Mouse (Mus musculus) cerebellum, adult 9-10 months (tissue): Measurements from ENCODE around the gene Sppl3.
A peak's percentile ranks its signal among the peaks of the same experiment; 100 is the strongest.
"Not testable (repeated sequence)": the region's sequence is repeated elsewhere in the genome, so short reads cannot be mapped to it uniquely, and the experiment has no call there.

ENCODE experiments used
- DNase-seq: peaks from one replicate; pipeline ENCODE4 v3.0.0; 2022

Sppl3 gene

DNA sequence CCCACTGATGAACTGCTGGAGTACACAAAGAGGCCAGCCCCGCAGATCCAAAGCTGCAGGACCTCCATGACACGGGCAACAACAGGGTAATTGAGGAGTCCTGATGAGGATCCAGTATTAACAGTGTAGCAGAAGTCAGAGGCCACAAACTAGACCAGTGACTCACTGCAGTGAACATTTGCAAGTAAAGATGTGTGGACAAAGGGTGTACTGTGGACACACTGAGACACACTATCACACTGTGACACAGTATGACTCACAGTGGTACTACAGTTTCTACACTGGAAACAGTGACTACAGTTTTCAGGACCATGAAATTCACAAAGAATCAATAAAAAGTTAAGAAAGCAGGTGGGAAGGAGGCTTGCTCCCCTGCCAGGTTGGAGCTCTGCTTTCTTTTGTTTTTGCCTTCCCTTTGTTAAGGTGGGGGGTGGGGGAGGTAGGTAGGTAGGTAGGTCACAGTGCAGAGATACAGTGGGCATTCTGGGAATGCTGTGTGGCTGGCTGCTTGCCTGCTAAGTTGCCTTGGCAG lies 34.3 kb downstream of the Sppl3 start:
- no peak for DNase-seq

DNA sequence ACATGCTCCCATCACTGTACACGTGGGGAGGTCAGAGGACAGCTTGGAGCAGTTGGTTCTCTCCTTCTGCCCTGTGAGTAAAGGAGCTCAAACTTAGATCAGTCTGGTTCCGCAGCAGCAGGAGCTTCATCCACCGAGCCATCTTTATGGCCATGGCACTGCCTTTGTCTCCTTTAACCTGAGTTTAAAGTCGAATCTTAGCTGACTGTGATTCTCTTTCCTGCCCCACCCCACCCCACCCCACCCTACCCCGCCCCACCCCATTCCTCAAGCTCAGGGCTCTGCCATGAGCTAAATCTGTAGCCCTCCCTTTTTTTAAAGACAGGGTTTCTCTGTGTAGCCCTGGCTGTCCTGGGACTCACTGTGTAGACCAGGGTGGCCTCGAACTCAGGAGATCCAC lies 38.8 kb downstream of the Sppl3 start:
- no peak for DNase-seq

DNA sequence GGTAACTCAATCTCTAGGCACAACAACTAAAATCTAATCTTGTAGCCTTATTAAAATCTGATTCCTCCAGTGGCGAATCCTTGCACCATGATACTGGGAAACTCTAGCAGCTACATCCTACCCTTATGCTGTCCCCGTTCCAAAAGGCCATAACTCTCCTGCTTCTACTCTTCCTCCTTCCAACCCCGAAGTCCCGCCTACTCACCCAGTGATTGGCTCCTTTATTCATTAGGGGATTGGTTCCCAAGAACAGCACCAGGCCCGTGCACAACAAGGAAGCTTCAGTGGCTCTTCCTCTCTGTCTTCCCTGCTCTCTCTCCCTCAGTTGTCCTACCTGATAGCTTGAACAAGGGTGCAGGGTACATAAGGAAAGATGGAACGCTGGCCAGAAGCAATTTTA lies 39.8 kb downstream of the Sppl3 start:
- no peak for DNase-seq

DNA sequence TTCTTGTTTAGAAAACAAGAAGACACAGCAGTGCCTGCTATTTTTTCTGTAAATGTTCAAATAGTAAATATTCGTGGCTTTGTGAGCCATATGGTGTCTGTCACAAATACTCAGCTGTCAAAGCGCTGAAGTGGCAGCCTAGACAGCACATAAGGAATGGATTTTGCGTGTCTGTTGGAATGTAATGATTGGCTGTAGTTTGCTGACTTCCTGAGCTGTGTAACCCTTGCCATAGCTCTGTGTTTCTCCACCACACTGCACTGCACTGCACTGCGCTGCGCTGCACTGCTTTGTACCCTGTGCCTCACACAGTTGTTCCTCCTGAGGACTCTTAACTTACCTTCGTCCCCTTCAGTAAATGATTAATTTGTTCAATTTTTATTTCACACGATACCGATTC lies 41.6 kb downstream of the Sppl3 start:
- no peak for DNase-seq

DNA sequence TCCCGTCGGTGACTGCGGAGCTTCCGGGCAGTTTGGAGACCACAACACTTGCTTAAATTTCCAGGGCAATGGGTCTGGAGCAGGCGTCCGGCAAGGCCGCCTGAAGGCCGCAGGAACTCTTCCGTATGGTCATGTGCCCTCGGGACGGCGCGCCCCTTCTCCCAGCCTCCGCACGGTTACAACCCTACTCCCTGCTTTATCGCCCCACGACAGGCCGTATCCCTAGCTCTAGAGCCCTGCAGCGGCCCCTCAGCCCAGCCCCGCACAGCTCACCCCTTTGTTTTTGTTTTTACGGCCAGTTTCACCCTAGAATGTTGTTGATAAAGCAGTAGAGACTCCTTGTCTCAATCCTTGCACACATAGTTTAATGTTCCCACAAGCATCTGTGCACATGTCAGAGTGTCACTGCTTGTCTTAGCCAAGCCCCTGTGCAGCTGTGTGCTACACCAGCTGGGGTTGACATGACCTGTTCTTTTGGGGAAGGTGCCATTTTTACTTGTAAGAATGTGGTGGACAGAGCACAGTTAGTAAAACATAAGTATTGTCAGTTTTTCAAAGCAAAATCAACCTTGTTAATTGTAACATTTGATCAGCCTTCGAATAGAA lies 43.0 kb downstream of the Sppl3 start:
- DNase-seq: no peak

DNA sequence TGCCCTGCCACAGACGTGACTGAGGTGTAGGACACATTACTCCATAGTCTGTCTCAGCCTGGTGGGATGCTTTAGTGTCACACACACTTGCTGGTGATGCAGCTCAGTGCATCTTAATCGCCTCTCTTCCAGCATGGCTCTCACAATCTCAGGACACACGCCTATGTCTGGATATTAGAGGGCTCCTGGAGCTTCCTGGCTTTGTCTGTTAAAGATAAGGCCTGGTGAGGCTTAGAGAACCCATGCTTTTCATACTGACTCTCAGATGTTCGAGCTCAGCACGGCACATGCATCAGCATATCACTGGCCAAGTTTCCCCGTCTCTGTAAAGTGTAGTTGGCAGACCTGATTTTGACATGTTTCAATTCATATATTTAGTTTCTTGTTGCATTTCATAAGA lies 44.5 kb downstream of the Sppl3 start:
- no peak for DNase-seq

DNA sequence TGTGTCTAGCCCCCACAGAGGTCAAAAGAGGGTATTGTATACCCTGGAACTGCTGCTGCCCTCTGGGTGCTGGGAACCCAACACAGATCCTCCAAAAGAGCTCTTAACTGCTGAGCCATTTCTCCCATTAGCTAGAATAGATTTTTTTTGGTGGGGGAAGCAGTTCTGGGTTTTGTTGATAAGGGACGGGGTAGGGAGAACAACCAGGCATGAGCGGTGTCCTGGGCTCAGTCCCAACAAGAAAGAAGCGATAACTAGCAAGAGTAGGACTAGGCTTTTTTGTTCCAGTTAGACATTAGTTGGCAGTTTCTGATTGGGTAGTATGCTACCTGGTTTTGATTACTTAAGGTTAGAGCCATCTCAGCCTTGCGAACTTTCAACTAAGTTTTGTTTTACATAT lies 46.2 kb downstream of the Sppl3 start:
- no peak for DNase-seq

DNA sequence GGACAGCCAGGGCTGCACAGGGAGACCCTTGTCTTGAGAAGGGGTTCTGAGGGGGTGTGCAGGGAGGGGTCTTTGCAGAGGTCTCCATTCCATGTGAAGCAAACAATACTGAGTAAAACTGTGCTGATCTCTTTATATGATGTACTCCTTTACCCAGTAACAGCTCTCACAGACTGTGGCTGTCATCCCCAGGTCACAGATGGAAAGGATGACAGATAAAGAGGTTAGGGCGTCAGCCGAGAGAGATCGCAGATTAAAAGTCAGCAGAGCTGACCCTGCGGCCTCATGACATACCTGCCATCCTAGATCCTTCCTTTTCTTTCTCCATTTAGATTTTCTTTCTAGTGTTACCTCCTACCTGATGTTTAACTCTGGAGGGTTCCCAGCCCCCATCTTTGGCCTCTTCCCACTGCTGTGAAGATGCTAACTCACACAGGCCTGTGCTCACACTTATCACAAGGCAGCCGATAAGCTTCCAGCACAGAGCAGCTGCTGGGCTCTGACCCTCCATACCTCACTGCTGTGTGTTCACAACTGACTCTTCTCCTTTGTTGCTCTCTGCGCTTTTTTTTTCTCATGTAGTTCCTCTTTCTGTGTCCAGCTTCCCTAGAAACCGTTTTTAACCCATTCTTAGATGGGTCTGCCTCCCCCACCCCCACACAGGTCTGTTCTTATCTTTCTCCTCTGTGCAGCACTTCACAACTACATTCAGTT lies 47.8 kb downstream of the Sppl3 start:
- no peak for DNase-seq

DNA sequence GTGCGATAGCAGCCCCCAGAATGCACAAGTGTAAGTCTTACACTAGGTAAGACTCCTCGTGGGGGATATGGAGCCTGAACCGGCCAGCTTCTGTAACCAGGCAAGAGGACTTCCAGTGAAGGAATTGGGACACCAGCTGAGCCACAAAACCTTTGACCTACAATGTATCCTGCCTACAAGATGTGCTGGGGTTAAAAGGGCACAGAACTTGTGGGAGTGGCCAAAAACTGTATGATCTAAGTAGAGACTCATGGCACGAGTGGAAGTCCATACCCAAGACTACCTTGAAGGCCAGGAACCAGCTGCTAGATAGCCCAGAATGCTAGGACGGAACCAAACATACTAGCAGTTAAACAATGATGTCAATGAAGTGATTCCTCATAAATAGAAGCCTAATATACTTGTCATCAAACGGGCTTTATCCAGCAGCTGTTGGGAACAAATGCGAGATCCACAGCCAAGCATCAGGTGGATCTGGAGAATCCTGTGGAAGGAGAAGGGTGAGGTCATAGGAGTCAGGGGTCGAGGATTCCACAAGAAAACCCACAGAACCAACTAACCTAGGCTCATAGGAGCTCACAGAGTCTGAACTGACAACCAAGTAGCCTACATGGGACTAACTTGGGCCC lies 49.2 kb downstream of the Sppl3 start:
- no peak for DNase-seq

DNA sequence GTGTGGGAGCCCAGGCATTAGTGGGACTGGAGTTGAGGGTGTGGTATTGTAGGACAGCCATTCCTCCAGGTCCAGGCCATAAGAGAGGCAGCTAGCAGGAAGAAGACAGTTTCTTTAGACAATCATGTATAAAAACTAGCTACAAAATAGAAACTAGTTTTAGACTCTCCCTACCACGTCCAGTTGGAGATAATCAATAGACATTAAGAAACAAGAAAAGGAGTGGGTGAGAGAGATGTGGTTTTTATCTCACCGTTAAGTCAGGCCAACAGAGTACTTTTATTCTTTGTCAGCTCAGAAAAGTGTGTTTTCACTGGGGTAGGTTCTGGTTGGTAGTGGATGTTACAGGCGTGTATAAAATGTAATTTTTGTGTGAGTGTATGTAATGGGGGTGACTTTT lies 50.0 kb downstream of the Sppl3 start:
- DNase-seq: no peak

DNA sequence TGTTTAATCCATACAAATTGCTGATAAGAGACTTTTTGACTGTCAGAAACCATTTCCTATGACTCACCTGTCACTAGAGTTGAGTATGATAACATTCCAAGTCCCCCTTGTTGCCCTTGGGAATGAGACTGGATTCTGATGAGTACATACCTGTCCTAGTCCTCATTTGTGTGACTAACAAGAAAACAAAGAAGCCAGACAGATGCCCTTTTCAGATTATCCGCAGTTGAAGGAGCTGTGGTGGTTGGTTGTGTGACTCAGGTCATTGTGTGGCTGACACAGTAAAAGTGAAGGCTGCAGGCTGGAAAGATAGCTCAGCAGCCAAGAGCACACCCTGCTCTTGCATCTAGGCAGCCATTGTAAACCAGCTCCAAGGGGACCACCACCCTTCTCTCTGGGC lies 51.6 kb downstream of the Sppl3 start:
- no peak for DNase-seq

DNA sequence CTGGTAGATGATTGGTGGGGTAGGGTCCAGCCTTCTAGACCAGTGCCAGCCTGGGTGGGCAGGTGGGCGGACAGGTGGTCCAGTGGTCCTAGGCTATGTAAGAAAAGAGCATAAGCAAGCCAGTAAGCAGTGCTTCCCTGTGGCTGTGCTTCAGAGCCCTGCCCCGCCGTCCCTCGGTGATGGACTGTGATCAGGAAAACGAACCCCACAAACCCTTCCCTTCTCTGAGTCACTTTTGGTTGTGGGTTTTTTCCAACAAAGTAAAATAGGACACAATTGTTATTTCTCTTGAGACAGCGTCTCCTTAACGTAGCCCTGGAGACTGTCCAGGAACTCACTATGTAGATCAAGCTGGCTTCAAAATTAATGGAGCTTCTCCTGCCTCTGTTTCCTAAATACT lies 52.5 kb downstream of the Sppl3 start:
- DNase-seq: no peak

DNA sequence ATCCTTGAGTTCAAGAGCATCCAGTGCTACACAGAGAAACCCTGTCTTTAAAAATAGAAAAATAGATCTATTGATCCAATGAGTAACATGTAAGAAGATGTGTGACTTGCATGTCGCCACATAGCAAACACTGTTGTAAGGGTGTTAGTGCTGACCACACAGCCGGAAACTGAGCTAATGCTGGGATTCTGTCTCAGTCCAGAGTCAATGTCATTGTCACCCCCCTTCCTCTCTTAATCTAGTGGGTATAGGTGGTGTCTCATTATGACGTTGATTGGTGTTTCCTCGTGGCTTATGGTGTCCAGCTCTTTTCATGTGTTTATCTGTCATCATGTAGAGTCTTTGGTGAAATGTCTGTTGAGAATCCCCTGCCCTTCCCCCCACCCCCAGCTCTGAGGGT lies 55.3 kb downstream of the Sppl3 start:
- DNase-seq: no peak

DNA sequence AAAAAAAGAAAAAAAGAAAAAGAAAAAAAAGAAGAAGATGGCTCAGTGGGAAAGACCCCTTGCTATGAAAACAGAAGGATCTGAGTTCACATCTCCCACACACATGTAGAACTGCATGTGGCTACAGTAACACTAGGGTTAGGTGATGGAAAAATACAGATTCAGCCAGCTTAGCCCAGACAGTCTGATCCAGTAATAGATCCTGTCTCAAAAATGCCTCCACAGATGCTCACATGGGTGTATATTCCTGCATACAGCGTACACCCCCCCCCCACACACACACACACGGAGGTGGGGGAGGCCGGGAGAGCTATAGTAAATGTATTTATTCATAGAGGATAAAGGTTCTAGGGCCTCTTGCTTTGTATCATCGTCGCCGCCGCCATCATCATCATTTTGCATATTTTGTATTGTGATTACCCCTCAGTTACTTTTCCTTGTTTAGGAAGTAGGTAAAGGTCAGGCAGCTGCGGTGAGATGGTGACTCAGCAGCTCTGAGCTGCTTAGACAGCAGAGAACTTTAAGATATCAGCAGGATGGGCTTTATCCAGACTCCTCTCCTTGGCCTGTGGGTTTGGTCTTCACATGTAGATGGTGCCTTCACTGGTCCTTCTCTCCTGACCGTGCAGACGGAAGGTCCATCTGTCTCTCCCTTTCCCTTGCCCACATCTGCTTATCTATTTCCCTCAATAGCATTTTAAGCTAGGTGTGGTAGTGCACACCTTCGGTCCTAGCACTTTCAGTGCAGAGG lies 57.9 kb downstream of the Sppl3 start:
- no peak for DNase-seq

DNA sequence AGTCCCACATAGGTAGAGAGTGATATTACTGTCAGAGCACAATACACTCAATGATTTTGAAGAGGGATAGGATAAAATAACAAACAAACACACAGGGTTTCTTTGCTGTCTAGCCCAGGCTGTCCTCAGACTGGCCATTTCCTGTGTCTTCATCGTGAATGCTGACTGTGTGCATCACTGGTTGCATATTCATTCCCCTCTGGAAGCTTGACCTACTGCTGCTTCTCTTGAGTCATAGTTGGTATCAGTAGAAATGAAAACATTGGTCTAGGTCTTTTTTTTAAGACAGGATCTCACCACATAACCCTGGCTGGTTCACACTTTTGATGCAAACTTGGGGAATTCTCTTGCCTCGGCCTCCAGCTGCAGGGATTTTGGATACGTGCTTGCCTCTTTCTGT lies 58.7 kb downstream of the Sppl3 start:
- DNase-seq: no peak

DNA sequence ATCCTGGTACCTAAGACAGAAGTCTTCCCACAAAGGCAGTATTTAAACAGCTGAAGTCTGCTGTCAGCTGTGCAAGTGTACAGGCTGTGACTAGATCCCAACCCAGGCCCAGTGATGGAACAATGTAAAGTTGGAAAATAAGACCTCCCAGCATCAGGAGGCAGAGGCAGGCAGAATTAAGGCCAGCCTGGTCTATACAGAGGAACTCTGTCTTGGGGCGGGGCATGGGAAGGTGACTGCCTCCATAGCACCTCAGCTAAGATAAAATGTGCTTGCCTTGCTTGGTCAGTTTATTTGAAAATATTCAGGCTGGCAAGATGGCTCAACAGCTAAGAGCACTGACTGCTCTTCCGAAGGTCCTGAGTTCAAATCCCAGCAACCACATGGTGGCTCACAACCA lies 59.5 kb downstream of the Sppl3 start:
- DNase-seq: no peak

DNA sequence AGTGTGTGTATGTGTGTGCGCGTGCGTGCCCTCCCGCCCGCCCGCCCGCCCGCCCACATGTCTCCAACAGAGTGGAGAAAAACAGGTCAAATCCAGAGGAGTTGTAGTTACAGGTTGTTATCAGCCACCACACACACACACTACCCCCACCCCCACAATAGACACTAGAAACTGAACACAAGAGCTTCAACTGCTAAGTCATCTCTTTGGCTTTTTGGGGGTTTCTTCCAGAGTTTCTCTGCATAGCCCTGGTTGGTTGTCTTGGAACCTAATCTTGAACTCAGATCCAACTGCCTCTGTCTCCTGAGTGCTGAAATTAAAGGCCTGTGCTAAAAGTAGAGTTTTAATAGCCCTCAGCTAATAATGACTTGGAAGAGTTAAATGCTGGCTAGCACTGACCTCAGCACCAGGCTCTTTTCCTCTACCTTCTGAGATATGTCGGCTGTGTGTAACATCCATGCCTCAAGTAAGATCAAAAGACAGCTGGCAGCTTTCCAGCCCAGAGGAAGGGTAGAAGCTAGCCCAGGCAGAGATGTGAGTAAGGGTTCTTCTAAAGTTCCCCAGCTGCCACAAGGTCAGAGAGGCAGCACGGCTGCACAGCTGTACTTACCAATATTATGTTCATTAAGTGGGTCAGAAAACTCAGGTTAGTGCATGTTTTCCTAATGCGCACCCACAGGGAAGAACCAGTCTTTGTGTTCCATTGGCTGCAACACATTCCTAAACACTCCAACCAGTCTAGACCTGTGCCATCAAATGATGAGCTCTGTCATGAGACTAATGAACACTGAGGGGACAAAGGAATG lies 60.4 kb downstream of the Sppl3 start:
- DNase-seq: peak; percentile 29

DNA sequence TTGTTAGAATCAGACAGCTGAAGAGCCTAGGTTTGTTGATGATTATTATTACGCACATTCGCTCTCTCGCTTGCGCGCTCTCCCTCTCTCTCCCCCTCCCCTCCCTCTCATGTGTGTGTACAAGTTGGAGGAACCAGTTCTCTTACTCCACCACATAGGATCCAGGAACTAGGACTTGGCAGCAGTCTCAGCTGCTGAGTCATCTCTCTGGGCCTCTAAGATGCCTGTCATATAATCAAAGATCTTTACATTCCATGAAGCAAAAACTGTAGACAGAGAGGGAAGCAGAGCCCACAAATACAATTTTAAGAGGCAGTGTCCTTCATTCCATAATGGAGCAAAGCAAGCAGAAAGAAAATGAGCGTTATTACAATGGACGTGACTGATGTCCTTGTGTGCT lies 61.2 kb downstream of the Sppl3 start:
- DNase-seq: peak; percentile 27

DNA sequence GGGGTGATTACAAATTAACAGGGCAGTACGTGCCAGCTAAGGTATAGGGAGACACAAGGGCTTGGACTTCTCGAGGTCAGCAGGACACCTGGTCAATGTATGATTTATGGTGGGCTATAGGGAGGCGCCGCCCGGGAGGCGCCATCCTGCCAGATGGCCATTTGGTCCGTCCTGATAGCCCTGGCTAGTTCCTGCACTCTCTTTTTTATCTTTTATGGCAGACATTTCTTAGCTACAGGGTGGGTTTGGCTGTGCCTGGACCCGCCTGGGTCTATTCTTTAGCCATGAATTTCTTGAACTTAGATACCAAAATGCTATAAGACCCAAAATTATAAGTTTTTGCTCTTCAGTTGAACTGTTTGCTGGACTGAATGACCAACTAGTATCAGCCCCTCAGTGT lies 62.4 kb downstream of the Sppl3 start:
- DNase-seq: not testable (repeated sequence)

DNA sequence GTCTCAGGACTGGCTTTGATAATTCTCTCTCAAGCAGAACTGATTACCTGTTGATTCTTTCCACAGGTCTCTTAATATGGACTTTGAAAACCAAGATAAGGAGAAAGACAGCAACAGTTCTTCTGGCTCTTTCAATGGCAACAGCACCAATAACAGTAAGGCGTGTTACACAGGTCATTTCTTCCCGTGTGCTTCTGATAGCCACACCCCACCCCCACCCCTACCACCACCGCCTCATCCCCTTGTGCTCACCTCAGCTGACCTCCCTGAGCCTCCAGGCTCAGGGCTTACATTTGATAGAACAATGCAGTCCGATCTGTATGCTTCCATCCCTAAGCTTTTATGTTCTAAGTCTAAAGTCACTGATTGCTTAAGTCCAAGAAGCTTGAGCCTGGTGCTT lies 63.8 kb downstream of the Sppl3 start:
- no peak for DNase-seq

DNA sequence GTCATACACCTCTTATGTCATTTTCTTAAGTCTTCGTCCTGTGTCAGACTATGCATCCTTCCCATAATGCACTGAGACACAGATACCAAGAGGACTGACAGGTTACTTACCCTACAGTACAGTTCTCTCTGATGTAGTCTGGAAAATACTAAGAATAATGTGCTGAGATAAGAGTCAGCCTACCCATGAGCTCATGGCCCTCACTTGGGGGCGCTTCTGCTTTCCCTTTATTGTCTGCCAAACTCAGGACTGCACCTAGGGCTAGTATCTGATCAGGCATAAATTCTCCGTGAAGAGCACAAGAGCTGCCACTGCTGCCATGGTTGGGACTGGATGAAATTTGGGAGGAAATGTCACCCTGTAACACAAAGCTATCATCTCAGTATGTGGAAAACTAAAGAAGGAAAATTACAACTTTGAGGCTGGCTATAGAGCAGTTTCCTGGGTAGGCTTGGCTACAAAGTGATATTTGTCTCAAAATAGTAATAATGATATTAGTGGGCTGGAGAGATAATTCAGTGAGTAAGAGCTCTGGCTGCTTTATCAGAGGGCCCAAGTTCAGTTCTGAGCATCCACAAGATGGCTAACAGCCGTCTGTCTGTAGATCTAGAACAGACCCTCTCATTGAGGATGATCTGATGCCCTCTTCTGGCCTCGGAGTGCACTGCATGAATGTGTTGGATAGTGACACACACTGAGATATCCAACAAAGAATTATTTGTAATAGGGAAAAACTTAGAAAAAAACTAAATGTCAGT lies 65.4 kb downstream of the Sppl3 start:
- peak; percentile 72 for DNase-seq

DNA sequence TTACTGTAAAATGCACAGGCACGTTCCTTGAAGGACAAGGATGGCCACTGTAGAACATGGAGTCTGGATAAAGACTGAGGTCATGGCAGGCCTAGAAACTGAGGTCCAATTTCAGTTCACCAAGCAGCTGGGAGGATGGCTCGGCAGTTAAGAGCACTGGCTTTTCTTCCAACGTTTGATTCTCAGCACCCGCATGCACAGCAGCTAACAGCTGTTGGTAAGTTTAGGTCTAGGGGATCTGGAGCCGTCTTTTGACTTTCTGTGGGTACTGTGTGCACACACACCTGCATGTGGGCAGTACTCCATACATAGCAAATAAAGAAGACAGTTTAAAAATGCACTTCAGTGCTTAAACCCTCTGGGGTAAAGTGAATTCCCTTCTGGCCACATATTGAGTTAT lies 70.7 kb downstream of the Sppl3 start:
- no peak for DNase-seq
